Mouse (Mus musculus): ENCODE results near the gene Bmt2. TPM values are rescaled to one million over a fixed set of nuclear protein-coding genes. Genes with fewer than 3 reads are reported as not detected.

Gene Bmt2
- total and polyA plus RNA-seq, 2 experiments from 2014 or later, result 8.7 to 13.1 TPM

- Histone ChIP-seq H3K36me3 (replicated peaks; ENCODE audit: control insufficient read depth, insufficient read depth, low read length) (no peaks in the 10 kb centered on the region), H3K4me1 (ENCODE audit: control insufficient read depth, insufficient read depth) (no peaks in the 10 kb centered on the region), H3K9ac (replicated peaks; ENCODE audit: low read depth, low read length) (no peak overlapping the region), H3K27ac (ENCODE audit: low read depth) (no peak overlapping the region), H3K4me2 (ENCODE audit: low read depth, low read length) (no peak overlapping the region), H3K27me3 (ENCODE audit: control insufficient read depth, insufficient read depth, low read length) (no peaks in the 10 kb centered on the region), H3K4me3 (ENCODE audit: low read depth, low read length) (no peak overlapping the region), H3K9me3 (replicated peaks; ENCODE audit: control insufficient read depth, low read length) (no peaks in the 10 kb centered on the region)
- WGBS, result 56% methylated on average over 2 of the region's 2 CpGs
- DNase-seq (ENCODE audit: low spot score), result peak; percentile 26
- no peak for ATAC-seq (ENCODE audit: insufficient read depth, low read depth)
- TF ChIP-seq CTCF (IDR thresholded peaks at IDR 0.05; ENCODE audit: low read depth) (no peak), EP300 (IDR thresholded peaks at IDR 0.05; ENCODE audit: low read depth) (no peak)
Observed at GRCm38 (mm10) chr6:13691657-13692294, 14.0 kb upstream of the Bmt2 start.

DNA sequence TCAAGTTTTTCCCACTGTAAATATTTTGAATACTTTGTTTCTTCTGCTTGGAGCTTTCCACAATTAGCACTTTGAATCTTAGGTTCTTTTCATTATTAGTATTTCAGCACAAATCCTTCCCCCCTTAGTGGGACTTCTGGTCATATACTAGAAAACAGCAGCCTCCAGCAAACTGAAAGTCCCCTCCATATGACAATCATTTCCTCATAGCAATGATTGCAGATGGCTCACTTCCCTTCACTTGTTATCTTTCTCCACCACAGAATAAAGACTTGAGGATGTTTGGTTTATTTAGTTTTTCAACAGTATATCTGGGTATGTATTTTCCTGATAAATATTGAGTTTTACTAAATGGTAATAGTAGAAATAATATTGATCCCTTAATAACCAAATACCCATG lies 12.6 kb upstream of the Bmt2 start:
- H3K4me2 ChIP-seq (ENCODE audit: low read depth, low read length), result no peak overlapping the region

DNA sequence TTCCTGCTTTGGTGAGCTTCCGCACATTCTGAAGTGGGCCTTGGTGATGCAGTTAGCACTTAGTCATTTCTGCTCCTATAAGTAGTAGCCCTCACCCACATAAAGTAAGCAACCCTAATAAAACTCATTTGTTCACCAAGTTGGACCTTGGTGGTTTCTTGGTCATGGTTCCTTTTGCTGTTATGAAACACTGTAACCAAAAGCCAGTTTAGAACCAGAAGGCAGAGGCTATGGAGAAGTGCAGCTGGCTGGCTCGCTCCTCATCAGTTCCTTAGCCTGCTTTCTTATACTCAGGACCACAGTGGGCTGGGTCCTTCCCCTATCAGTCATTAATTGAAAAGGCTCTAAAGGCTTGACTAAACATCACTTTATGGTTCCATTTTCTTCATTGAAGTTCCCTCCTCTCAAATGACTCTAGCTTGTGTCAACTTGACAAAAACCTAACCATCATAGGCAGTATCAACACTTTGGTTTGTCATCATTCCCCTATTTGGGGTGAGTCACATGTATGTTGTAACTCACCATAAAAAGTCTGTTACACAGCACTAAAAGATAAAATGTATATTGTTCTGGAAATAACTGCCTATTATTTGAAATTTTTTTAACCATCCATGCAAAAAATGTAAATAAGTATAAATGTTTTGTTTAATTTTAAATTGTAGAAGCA lies 6.3 kb upstream of the Bmt2 start:
- Histone ChIP-seq H3K27me3 (ENCODE audit: control insufficient read depth, insufficient read depth, low read length) (no peaks in the 10 kb centered on the region), H3K4me1 (ENCODE audit: control insufficient read depth, insufficient read depth) (no peaks in the 10 kb centered on the region), H3K4me3 (ENCODE audit: low read depth, low read length) (no peak overlapping the region), H3K9ac (replicated peaks; ENCODE audit: low read depth, low read length) (no peak overlapping the region), H3K4me2 (ENCODE audit: low read depth, low read length) (no peak overlapping the region), H3K36me3 (replicated peaks; ENCODE audit: control insufficient read depth, insufficient read depth, low read length) (no peaks in the 10 kb centered on the region), H3K9me3 (replicated peaks; ENCODE audit: control insufficient read depth, low read length) (no peaks in the 10 kb centered on the region), H3K27ac (ENCODE audit: low read depth) (no peak overlapping the region)
- ATAC-seq (ENCODE audit: insufficient read depth, low read depth), result no peak
- no peak for DNase-seq (ENCODE audit: low spot score)
- TF ChIP-seq EP300 (IDR thresholded peaks at IDR 0.05; ENCODE audit: low read depth), result no peak
- no peak for TF ChIP-seq CTCF (IDR thresholded peaks at IDR 0.05; ENCODE audit: low read depth)
- WGBS, result 85% methylated on average over 2 of the region's 2 CpGs

More for the DNA sequence above, 12.6 kb upstream of the Bmt2 start:
- Histone ChIP-seq H3K27ac (ENCODE audit: low read depth) (no peak overlapping the region), H3K9ac (replicated peaks; ENCODE audit: low read depth, low read length) (no peak overlapping the region), H3K4me1 (ENCODE audit: control insufficient read depth, insufficient read depth) (no peaks in the 10 kb centered on the region), H3K9me3 (replicated peaks; ENCODE audit: control insufficient read depth, low read length) (no peaks in the 10 kb centered on the region), H3K36me3 (replicated peaks; ENCODE audit: control insufficient read depth, insufficient read depth, low read length) (no peaks in the 10 kb centered on the region), H3K27me3 (ENCODE audit: control insufficient read depth, insufficient read depth, low read length) (no peaks in the 10 kb centered on the region), H3K4me3 (ENCODE audit: low read depth, low read length) (no peak overlapping the region)
- ATAC-seq (ENCODE audit: insufficient read depth, low read depth) (no peak), DNase-seq (ENCODE audit: low spot score) (no peak)
- TF ChIP-seq EP300 (IDR thresholded peaks at IDR 0.05; ENCODE audit: low read depth), result no peak
- TF ChIP-seq CTCF (IDR thresholded peaks at IDR 0.05; ENCODE audit: low read depth), result no peak

DNA sequence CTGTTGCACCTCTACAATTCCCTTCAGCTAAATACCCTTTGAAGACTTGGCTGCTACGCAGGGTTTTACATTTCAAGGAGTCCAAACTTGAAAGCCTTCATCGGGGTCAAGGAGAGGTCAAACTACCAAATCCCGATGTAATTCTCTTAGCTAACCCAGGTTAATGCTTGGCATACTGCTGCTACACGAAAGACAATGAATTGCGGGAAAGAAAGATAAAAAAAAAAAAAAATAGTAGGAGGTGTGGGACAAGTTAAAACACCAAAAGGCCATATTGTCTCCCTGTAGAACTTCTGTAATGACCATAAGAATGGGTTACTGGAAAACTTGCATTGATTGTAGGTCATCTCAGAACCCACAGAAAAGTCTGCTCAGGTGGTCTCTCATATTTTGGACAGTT lies 583 bp upstream of the Bmt2 start:
- H3K36me3 ChIP-seq (replicated peaks; ENCODE audit: control insufficient read depth, insufficient read depth, low read length), result no peaks in the 10 kb centered on the region
- H3K27ac ChIP-seq (ENCODE audit: low read depth), result no peak overlapping the region
- H3K9me3 ChIP-seq (replicated peaks; ENCODE audit: control insufficient read depth, low read length), result no peaks in the 10 kb centered on the region
- H3K4me3 ChIP-seq (ENCODE audit: low read depth, low read length), result peak overlapping the region; percentile 86
- WGBS, result 17% methylated on average over 5 of the region's 5 CpGs
- no peak overlapping the region for H3K9ac ChIP-seq (replicated peaks; ENCODE audit: low read depth, low read length)
- no peak for TF ChIP-seq CTCF (IDR thresholded peaks at IDR 0.05; ENCODE audit: low read depth)
- TF ChIP-seq EP300 (IDR thresholded peaks at IDR 0.05; ENCODE audit: low read depth), result no peak
- no peak for ATAC-seq (ENCODE audit: insufficient read depth, low read depth)
- H3K4me2 ChIP-seq (ENCODE audit: low read depth, low read length), result peak overlapping the region; percentile 57
- no peaks in the 10 kb centered on the region for H3K27me3 ChIP-seq (ENCODE audit: control insufficient read depth, insufficient read depth, low read length)
- peaks cover 9% of the 10 kb centered on the region; the same call in 1 of the 2 replicates for H3K4me1 ChIP-seq (ENCODE audit: control insufficient read depth, insufficient read depth)
- DNase-seq (ENCODE audit: low spot score), result no peak

- Histone ChIP-seq H3K27ac (ENCODE audit: low read depth) (peak overlapping the region; percentile 91), H3K36me3 (replicated peaks; ENCODE audit: control insufficient read depth, insufficient read depth, low read length) (no peaks in the 10 kb centered on the region), H3K9ac (replicated peaks; ENCODE audit: low read depth, low read length) (peak overlapping the region; percentile 85), H3K4me3 (ENCODE audit: low read depth, low read length) (peak overlapping the region; percentile 86), H3K9me3 (replicated peaks; ENCODE audit: control insufficient read depth, low read length) (no peaks in the 10 kb centered on the region), H3K4me2 (ENCODE audit: low read depth, low read length) (peak overlapping the region; percentile 79), H3K27me3 (ENCODE audit: control insufficient read depth, insufficient read depth, low read length) (no peaks in the 10 kb centered on the region), H3K4me1 (ENCODE audit: control insufficient read depth, insufficient read depth) (peaks cover 9% of the 10 kb centered on the region; the same call in 1 of the 2 replicates)
- ATAC-seq (ENCODE audit: insufficient read depth, low read depth) (peak; percentile 68), DNase-seq (ENCODE audit: low spot score) (peak; percentile 40)
- TF ChIP-seq CTCF (IDR thresholded peaks at IDR 0.05; ENCODE audit: low read depth), result no peak
- no peak for TF ChIP-seq EP300 (IDR thresholded peaks at IDR 0.05; ENCODE audit: low read depth)
- WGBS, result under 1% methylated on average over 42 of the region's 43 CpGs
Observed at GRCm38 (mm10) chr6:13677141-13677761, 515 bp downstream of the Bmt2 start.

Data from heart, postnatal 0 days (tissue).